Mouse (Mus musculus): ENCODE data around the gene G430095P16Rik. TPM values are rescaled to one million over a fixed set of nuclear protein-coding genes. Genes with fewer than 3 reads are reported as not detected.
A peak's percentile ranks its signal among the peaks of the same experiment; 100 is the strongest.

G430095P16Rik gene
- total RNA-seq, 2 experiments from 2014 or later: 0.54 TPM; not detected in 1

DNA sequence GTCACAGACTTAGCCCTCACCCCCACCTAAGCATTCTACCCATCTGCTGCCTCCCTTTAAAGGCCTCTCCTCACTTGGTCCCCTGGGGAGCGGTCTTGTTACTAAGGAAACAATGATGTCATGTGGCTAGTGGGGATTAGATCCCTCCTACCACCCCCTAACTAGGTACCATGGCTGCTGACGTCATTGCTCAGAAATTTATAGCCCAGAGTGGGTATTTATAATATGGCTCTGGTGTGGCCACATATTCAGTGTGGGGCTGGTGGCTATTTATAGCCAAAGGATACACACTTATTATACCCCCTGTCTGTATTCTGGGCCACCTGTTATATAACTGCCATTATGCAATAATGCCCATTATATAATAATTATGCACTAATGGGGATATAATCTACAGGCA lies 38.1 kb downstream of the G430095P16Rik start:
- TF ChIP-seq CTCF (conservative IDR thresholded peaks at IDR 0.05): no peak
- Histone ChIP-seq H3K27ac (peak overlapping the region; percentile 99), H3K4me3 (peak overlapping the region; percentile 25; the same call in 1 of the 2 replicates)
- no peak for DNase-seq (ENCODE audit: low spot score in 2 of 2)

DNA sequence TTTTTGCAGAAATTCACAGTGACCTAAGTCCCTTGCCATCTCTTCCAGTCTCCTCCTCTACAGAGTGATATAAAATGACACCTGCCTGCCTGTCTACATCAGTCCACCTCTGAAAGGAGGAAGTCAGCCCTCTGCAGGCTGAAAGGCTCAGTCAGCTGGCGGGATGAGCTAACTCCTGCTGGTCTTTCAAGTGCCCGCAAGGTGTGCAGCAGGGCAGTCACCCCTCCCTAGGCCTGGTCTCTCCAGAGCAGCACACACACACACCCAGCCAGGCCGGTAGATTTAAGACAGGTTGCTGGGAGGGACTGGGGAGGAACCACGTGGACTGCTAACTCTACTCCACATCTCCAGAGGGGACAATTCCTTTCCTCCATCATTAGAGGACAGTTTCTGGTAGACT lies 41.3 kb downstream of the G430095P16Rik start:
- H3K4me3 ChIP-seq: peak overlapping the region; percentile 73

DNA sequence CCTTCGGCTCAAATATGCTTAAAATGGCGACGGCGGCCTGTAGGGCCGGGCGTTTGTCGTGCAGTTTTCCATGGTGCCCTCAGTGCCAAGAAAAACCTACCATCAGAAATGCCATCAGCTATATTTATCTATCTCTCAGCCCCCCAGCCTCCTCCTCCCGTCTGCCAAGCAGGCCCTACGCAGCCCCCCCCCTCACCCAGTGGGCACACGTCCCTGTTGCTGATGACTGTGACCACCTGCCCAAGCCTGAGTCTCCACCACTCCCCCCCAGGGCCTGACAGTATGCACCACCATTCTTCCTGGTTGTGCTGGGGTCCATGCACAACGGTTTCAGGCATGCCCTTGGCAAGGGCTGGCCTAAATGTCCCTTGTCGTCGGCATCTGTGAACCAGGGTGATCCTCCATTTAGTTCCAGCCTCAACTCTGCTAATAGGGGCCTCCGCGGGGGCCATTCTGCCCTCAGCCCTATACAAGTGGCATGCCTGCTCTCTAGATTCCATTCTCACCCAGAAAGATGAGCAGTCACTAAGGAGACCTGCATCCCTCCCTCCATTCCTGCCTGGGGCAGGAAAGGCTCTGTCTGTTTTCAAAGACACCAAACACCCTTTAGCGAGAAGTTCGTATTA lies 42.2 kb downstream of the G430095P16Rik start:
- no peak for TF ChIP-seq CTCF (conservative IDR thresholded peaks at IDR 0.05)
- H3K4me3 ChIP-seq: peak overlapping the region; percentile 73
- H3K27ac ChIP-seq: peak overlapping the region; percentile 99
- DNase-seq (ENCODE audit: low spot score in 2 of 2): peak in 1 of 2 experiments; percentile 61

More for the DNA sequence above, 41.3 kb downstream of the G430095P16Rik start:
- H3K27ac ChIP-seq: peak overlapping the region; percentile 99
- DNase-seq (ENCODE audit: low spot score in 2 of 2): no peak
- TF ChIP-seq CTCF (conservative IDR thresholded peaks at IDR 0.05): no peak

DNA sequence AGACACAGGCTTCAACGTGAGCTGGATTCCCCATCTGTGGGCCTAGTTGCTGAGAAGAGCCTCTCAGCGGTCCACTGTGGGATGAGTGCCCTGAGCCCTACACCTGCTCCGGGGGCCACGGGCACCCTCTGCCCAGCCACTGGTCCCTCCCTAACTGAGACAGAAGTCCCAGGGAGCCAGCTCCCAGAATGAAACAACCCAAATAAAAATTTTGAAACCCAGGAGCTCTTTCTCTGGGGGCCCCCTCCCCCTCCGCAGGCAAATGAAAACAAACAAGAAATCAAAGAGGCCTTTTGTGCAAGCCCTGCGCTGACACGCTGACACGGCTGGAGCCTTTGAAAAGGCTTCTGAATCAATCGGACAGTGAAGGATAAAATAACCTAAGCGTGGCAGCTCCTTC lies 42.8 kb downstream of the G430095P16Rik start:
- no peak for TF ChIP-seq CTCF (conservative IDR thresholded peaks at IDR 0.05)
- peak; percentile 33 to 66 for DNase-seq (ENCODE audit: low spot score in 2 of 2)
- Histone ChIP-seq H3K27ac (peak overlapping the region; percentile 99), H3K4me3 (peak overlapping the region; percentile 73)

DNA sequence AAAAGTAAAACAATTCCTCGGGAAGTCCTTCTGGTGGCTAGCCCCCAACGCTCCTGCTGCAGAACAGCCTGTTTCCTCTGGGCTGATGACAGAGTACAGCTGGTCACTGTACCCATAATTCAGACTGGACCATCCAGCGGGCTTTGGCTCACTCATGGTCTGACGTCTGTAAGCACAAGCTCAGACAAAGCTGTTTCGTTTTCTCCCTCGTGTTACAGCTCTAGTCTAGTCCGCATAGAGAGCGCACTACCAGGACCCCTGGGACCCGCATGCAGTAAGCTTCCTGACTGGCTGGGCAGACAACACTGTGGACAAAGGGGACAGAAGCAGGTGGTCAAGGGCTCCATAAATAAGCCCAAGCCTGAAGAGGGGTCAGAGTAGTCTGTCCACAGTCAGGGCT lies 43.6 kb downstream of the G430095P16Rik start:
- no peak for TF ChIP-seq CTCF (conservative IDR thresholded peaks at IDR 0.05)
- Histone ChIP-seq H3K4me3 (peak overlapping the region; percentile 73), H3K27ac (peak overlapping the region; percentile 99)
- DNase-seq (ENCODE audit: low spot score in 2 of 2): no peak

DNA sequence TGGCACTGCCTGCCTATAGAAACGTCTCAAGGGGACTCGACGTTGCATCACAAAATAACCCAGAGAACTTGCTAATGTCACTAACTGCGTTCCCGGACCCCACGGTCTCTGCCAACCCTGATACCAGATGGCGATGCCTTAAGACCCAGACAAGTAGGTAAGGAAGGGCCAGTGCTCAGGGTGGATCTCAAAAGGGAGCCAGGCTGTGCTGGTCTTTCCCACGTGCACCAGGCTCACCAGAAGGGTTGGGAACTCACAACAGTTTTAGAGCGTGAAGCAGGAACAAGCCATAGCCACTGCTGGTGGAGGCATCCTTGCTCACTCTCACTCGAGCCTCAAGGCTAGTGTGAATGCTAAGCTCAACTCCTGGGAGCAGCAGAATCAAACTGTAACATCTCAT lies 44.4 kb downstream of the G430095P16Rik start:
- TF ChIP-seq CTCF (conservative IDR thresholded peaks at IDR 0.05): no peak
- H3K4me3 ChIP-seq: peak overlapping the region; percentile 73
- peak overlapping the region; percentile 99 for H3K27ac ChIP-seq
- peak in 1 of 2 experiments; percentile 29 for DNase-seq (ENCODE audit: low spot score in 2 of 2)

DNA sequence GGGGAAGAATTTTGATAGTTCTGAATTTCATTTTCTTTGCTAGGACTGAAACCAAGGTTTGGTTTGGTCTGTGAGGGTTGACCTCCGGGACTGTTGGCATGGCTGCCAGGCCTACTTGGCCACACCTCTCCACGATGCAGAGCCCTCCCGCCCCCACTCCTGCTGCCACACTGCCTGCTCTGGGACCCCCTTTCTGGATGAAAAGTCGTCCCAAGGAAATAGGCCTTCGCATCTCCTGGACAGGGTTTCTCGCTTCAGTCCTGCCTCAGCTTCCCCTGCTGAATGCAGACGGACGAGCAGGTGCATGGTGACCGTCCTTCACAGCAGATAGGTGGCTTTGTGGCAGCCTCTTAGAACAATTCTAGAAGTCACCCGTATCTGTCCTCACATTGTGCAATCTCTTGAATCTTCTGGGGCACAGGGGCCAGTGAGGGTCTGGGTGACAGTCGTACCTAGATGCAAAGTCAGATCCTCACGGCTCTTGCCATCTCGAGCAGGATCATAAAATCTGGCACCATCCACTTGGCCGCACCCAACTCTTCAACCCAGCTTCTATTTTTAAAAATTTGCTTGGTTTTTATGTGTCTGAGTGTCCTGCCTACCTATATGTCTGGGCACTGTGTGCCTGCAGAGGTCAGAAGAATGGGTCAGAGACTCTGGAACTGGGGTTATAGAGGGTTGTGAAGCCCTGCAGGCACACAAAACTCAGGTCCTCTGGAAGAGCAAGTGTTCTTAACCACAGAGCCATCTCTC lies 45.7 kb downstream of the G430095P16Rik start:
- peak in 1 of 2 experiments; percentile 28 for DNase-seq (ENCODE audit: low spot score in 2 of 2)
- no peak for TF ChIP-seq CTCF (conservative IDR thresholded peaks at IDR 0.05)
- Histone ChIP-seq H3K4me3 (peak overlapping the region; percentile 73), H3K27ac (peak overlapping the region; percentile 99)

DNA sequence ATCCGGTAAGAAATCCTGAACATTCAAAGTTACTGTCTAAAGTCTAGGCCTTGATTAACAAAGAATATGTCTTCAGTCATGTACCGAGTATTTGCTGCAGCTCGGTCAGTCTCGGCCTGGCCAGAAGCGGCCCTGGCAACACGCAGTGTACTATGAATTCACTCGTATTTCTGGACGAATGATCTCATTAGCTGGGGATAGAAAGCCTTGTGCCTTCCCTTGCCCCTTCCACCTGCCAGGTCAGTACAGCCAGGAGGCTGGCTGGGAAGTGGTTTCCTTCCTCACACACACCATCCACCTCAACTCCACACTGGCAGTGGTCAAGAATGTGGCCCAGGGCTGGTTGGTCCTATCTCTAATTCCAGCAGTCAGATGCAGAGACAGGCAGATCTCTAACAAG lies 46.5 kb downstream of the G430095P16Rik start:
- no peak for DNase-seq (ENCODE audit: low spot score in 2 of 2)
- H3K4me3 ChIP-seq: peak overlapping the region; percentile 73
- no peak for TF ChIP-seq CTCF (conservative IDR thresholded peaks at IDR 0.05)
- peak overlapping the region; percentile 99 for H3K27ac ChIP-seq

DNA sequence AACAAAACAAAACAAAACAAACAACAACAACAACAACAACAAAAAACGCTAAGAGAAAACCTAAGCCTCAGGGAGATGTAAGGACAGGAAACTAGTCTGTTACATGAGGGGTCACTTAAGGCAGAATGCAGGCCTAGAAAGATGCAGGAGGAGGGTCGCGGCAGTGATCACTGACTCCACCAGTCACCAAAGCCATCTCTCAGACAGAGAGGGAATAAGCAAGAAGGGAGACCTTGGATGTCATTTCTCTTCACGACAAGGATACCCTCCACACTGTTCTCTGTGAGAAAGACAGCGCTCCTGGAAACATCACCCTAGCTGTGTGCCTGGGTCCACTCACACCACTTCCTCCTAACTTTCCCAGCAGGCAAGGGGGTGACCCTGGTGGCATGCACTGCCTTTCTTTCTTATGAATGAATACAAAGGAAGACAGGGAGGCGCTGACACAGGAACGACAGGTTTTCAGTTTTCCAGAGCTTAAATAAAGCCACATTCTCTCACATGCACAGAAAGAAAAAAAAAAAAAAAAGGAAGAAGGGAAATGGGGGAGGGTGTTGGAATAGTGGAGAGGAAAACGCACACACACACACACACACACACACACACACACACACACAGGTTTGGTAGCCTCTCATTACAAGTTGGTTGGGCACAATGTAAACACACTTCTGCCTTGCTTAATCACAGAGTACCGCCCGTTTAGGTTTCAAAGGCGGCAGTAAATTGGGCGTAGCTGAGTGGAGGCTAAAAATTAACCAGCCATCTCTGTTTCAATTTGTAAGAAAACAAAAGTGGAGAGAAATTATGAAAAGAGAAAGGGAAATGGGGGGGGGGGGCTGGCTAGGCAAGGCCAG lies 47.5 kb downstream of the G430095P16Rik start:
- TF ChIP-seq CTCF (conservative IDR thresholded peaks at IDR 0.05): no peak
- H3K27ac ChIP-seq: peak overlapping the region; percentile 99
- no peak for DNase-seq (ENCODE audit: low spot score in 2 of 2)

DNA sequence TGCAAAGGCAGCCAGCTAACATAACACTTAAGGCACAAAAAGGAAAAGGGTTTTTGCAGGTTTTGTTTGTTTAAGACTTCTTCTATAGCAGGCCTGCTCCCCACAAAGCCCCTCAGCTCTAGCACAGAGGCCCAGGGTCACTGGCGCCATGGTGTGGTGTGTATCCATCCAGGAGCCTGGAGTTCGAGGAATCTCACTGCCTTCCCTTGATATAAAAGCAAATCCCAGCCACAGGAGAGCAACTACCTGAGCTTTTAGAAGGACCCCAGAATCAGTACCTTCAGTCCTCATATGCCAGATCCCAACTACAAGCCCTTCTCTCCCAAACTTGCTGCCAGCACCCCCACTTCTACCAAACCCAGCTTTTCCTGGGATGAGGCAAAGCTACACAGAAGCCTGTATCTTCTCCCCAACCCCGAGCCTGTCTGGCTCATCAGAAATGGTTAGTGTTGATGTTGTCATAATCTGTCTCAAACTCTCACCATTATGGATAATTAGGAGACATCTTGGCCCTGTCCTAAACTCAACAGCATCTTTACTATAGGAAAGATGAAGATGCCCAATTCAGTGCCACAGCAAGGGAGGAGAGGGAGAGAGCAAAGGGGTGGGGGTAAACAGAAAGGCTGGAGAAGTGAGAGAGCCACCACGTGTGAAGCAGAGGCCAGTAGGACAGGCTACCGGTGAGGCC lies 48.3 kb downstream of the G430095P16Rik start:
- peak overlapping the region; percentile 99 for H3K27ac ChIP-seq
- TF ChIP-seq CTCF (conservative IDR thresholded peaks at IDR 0.05): no peak
- peak overlapping the region; percentile 73 for H3K4me3 ChIP-seq
- DNase-seq (ENCODE audit: low spot score in 2 of 2): no peak

More for the DNA sequence above, 47.5 kb downstream of the G430095P16Rik start:
- peak overlapping the region; percentile 73 for H3K4me3 ChIP-seq

DNA sequence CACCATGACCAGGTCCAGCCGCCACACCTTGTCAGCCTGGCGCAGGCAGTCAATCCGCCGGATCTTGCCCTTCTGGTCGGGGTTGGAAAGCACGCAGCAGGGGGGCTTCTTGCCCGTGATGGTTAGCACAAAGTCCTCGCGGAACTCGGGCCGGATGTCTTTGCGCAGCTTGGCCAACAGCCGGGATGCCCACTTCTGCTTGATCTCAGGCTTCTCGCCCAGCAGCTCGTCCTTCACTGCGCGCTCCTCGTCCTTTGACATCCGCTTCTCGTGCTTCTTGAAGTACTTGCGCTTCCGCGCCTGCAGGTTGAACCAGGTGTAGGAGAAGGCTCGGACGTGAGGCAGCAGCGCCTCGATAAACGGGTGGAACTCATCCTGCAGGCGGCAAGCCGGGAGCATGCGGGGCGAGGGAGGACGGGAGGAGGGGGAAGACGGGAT lies 49.2 kb downstream of the G430095P16Rik start:
- TF ChIP-seq CTCF (conservative IDR thresholded peaks at IDR 0.05): 0 out of 2 replicates have a peak, but pooled peaks have one; percentile 5
- peak overlapping the region; percentile 99 for H3K27ac ChIP-seq
- DNase-seq (ENCODE audit: low spot score in 2 of 2): peak in 1 of 2 experiments; percentile 54
- H3K4me3 ChIP-seq: peak overlapping the region; percentile 73

DNA sequence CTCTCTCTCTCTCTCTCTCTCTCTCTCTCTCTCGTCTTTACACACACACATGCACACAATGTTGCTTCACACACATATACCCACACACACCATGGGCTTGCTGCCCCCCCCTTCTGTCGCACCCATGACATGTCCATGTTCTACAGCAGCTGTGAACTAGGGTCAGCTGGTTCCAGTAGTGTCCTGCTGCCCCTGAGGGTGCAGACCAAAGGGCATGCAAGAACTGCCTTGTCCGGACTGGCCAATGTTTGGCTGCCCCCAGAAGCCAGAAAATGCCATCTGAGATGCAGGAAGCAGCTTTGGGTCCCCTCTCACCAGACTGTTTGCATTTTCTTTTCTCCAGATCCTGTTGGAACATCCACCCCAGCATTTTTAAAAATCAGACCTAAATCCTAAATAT lies 49.8 kb downstream of the G430095P16Rik start:
- no peak for TF ChIP-seq CTCF (conservative IDR thresholded peaks at IDR 0.05)
- H3K27ac ChIP-seq: peak overlapping the region; percentile 99
- peak overlapping the region; percentile 73 for H3K4me3 ChIP-seq
- DNase-seq (ENCODE audit: low spot score in 2 of 2): no peak

Measured in layer of hippocampus, adult 2 months (tissue).